Mouse (Mus musculus) hindbrain, embryonic 11.5 days (tissue): ENCODE measurements around the gene Il27. TPM values are rescaled to one million over a fixed set of nuclear protein-coding genes. Genes with fewer than 3 reads are reported as not detected.
A peak's percentile ranks its signal among the peaks of the same experiment; 100 is the strongest.
"Not testable (repeated sequence)": the region's sequence is repeated elsewhere in the genome, so short reads cannot be mapped to it uniquely, and the experiment has no call there.

Source experiments
- ATAC-seq: fragments of 200-750 bp; cut with Nextera tagmentation; 2 replicates; pipeline ENCODE4 v1.8.0; 2017; ENCODE audit warnings: mild to moderate bottlenecking, moderate TSS enrichment, moderate library complexity; ENCODE audit not compliant: low FRiP score
- DNase-seq: peaks from one replicate; pipeline ENCODE4 v3.0.0-alpha.2; 2015; ENCODE audit warnings: low spot score
- H3K27ac ChIP-seq: fragments of 300-500 bp; sonication (generic); 2 replicates; pipeline ENCODE4 v1.5.1; 2014; ENCODE audit warnings: mild to moderate bottlenecking, low read depth, low read length
- H3K27me3 ChIP-seq: fragments of 300-500 bp; sonication (generic); 2 replicates; pipeline ENCODE4 v1.6.1; 2014; ENCODE audit warnings: mild to moderate bottlenecking, low read length, moderate library complexity, mixed read lengths; ENCODE audit not compliant: control insufficient read depth, insufficient read depth
- H3K36me3 ChIP-seq: fragments of 300-500 bp; sonication (generic); 2 replicates; pipeline ENCODE4 v1.6.1; 2014; ENCODE audit warnings: mild to moderate bottlenecking, low read length, moderate library complexity, mixed read lengths; ENCODE audit not compliant: control insufficient read depth, insufficient read depth
- H3K4me1 ChIP-seq: fragments of 300-500 bp; sonication (generic); replicated peaks from 2 replicates; pipeline ENCODE4 v1.6.1; 2014; ENCODE audit warnings: low read length, mixed read lengths; ENCODE audit not compliant: control insufficient read depth, insufficient read depth
- H3K4me2 ChIP-seq: fragments of 300-500 bp; sonication (generic); replicated peaks from 2 replicates; pipeline ENCODE4 v1.6.1; 2014; ENCODE audit warnings: mild to moderate bottlenecking, low read depth, low read length
- H3K4me3 ChIP-seq: fragments of 300-500 bp; sonication (generic); 2 replicates; pipeline ENCODE4 v1.5.1; 2014; ENCODE audit warnings: low read depth, low read length
- H3K9ac ChIP-seq: fragments of 300-500 bp; sonication (generic); 2 replicates; pipeline ENCODE4 v1.6.1; 2014; ENCODE audit warnings: low read depth, low read length
- H3K9me3 ChIP-seq: fragments of 300-500 bp; sonication (generic); 2 replicates; pipeline ENCODE4 v1.6.1; 2016; ENCODE audit warnings: low read length; ENCODE audit not compliant: control insufficient read depth
- WGBS: fragments of 180-500 bp; shearing (Covaris S2); extraction: QIAGEN DNeasy Blood & Tissue Kit; methylation state at CpG from one replicate; pipeline ENCODE4 v1.1.7; 2014; 5-methylcytosine and 5-hydroxymethylcytosine counted together
- polyA plus RNA-seq: library from polyadenylated mRNA; unstranded; fragments of >200 nt; fragmentation: Nextera tagmentation; extraction: Ambion mirVana; gene quantifications from 2 replicates; pipeline ENCODE4 v1.2.1, GENCODE M21; 2014

Gene Il27
- polyA plus RNA-seq, result not detected in 2 replicates

DNA sequence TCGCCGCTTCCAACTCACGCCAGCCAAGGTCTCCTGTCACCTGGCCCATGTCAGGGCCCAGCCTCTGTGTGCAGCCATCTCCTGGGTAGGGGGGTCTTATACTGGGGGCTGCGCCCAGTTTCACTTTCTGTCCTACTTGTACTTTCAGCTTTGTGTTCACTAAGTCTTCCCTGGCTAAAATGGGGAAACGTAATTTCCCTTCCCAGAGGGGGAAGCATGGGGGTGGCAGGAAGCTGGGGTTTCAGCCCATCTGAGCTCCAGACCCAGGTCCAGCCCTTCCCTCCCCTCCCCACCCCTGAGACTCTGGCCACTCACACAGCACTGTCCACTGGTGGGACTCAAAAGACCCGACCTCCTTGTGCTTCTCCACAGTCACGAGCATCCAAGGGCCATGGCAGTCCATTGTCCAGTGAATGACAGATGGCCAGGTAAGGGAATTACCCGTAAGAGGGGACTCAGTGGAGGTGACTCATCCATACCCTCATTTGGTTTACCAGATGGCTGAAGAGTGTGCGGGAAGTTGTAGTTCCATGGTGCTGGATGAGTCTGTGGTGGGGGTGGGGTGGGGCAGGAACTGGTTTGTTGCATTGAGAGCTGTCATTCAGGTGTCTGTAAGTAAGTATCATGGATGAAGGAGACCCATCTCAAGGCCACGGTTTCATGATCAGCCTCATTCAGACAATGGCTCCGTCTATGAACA, at the start of gene Il27:
Il27 (minus strand) TSS at position 80 of the 700 bp plus-strand sequence.
- H3K9ac ChIP-seq, result no peak within 1 kb of the TSS
- DNase-seq (no peak), ATAC-seq (no peak)
- no peaks in the 10 kb centered on the region for H3K27me3 ChIP-seq
- no peaks in the 10 kb centered on the region for H3K9me3 ChIP-seq
- 86% methylated on average over 11 of the region's 11 CpGs for WGBS
- H3K4me2 ChIP-seq, result no peak within 1 kb of the TSS
- H3K4me3 ChIP-seq, result no peak within 1 kb of the TSS
- no peaks in the 10 kb centered on the region for H3K4me1 ChIP-seq
- H3K36me3 ChIP-seq, result no peaks in the 10 kb centered on the region
- H3K27ac ChIP-seq, result no peak within 1 kb of the TSS

DNA sequence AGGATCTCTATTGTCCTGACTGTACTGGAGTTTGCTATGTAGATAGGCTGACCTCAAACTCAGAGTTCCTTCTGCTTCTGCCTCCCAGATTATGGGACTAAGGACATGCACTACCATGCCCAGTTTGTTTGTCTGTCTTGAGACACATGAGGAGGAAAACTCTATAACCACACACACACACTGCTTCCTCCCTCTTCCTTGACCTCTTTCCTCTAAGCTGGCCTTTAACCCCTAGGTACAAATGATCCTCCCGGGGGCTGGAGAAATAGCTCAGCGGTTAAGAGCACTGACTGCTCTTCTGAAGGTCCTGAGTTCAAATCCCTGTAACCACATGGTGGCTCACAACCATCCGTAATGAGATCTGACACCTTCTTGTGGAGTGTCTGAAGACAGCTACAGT, 49.6 kb upstream of the Il27 start:
- H3K36me3 ChIP-seq, result no peaks in the 10 kb centered on the region
- H3K4me3 ChIP-seq, result no peak overlapping the region
- H3K27ac ChIP-seq, result no peak overlapping the region
- H3K9me3 ChIP-seq, result no peaks in the 10 kb centered on the region
- no peak for ATAC-seq
- H3K4me2 ChIP-seq, result no peak overlapping the region
- no peak overlapping the region for H3K9ac ChIP-seq
- H3K4me1 ChIP-seq, result no peaks in the 10 kb centered on the region
- WGBS, result 78% methylated on average over 3 of the region's 3 CpGs
- no peak for DNase-seq
- H3K27me3 ChIP-seq, result no peaks in the 10 kb centered on the region

- not testable (repeated sequence) for H3K27ac ChIP-seq, H3K4me2 ChIP-seq, H3K9me3 ChIP-seq, H3K4me3 ChIP-seq, H3K27me3 ChIP-seq, H3K36me3 ChIP-seq, H3K4me1 ChIP-seq, H3K9ac ChIP-seq, ATAC-seq
- peak; percentile 50 for DNase-seq
- WGBS, result 64% methylated on average over 2 of the region's 3 CpGs
Observed at GRCm38 (mm10) chr7:126643244-126643617, 48.5 kb upstream of the Il27 start.

GRCm38 (mm10) chr7:126642545-126643243, 48.0 kb upstream of the Il27 start:
- 73% methylated on average over 5 of the region's 5 CpGs for WGBS
- ATAC-seq, result no peak
- Histone ChIP-seq H3K9ac (no peak overlapping the region), H3K4me1 (no peaks in the 10 kb centered on the region), H3K27me3 (no peaks in the 10 kb centered on the region), H3K36me3 (no peaks in the 10 kb centered on the region), H3K27ac (no peak overlapping the region), H3K9me3 (no peaks in the 10 kb centered on the region), H3K4me2 (no peak overlapping the region), H3K4me3 (no peak overlapping the region)
- DNase-seq, result no peak

GRCm38 (mm10) chr7:126636733-126637520, 42.2 kb upstream of the Il27 start:
- H3K9me3 ChIP-seq, result no peaks in the 10 kb centered on the region
- no peaks in the 10 kb centered on the region for H3K36me3 ChIP-seq
- 22% methylated on average over 4 of the region's 4 CpGs for WGBS
- no peaks in the 10 kb centered on the region for H3K27me3 ChIP-seq
- no peaks in the 10 kb centered on the region for H3K4me1 ChIP-seq
- ATAC-seq, result no peak
- peak; percentile 48 for DNase-seq
- H3K27ac ChIP-seq, result no peak overlapping the region
- H3K9ac ChIP-seq, result no peak overlapping the region
- no peak overlapping the region for H3K4me3 ChIP-seq
- no peak overlapping the region for H3K4me2 ChIP-seq

GRCm38 (mm10) chr7:126635375-126635774, 40.6 kb upstream of the Il27 start:
- H3K9me3 ChIP-seq, result no peaks in the 10 kb centered on the region
- H3K27ac ChIP-seq, result no peak overlapping the region
- H3K9ac ChIP-seq, result no peak overlapping the region
- no peak overlapping the region for H3K4me3 ChIP-seq
- no peaks in the 10 kb centered on the region for H3K4me1 ChIP-seq
- no peaks in the 10 kb centered on the region for H3K36me3 ChIP-seq
- no peak for ATAC-seq
- no peak for DNase-seq
- no peaks in the 10 kb centered on the region for H3K27me3 ChIP-seq
- no peak overlapping the region for H3K4me2 ChIP-seq

- 88% methylated on average over 2 of the region's 2 CpGs for WGBS
- Histone ChIP-seq H3K36me3 (no peaks in the 10 kb centered on the region), H3K9ac (no peak overlapping the region), H3K4me3 (no peak overlapping the region), H3K27ac (no peak overlapping the region), H3K27me3 (no peaks in the 10 kb centered on the region), H3K9me3 (no peaks in the 10 kb centered on the region), H3K4me1 (no peaks in the 10 kb centered on the region), H3K4me2 (no peak overlapping the region)
- no peak for ATAC-seq
- DNase-seq, result no peak
Observed at GRCm38 (mm10) chr7:126632478-126632877, 37.7 kb upstream of the Il27 start.

DNA sequence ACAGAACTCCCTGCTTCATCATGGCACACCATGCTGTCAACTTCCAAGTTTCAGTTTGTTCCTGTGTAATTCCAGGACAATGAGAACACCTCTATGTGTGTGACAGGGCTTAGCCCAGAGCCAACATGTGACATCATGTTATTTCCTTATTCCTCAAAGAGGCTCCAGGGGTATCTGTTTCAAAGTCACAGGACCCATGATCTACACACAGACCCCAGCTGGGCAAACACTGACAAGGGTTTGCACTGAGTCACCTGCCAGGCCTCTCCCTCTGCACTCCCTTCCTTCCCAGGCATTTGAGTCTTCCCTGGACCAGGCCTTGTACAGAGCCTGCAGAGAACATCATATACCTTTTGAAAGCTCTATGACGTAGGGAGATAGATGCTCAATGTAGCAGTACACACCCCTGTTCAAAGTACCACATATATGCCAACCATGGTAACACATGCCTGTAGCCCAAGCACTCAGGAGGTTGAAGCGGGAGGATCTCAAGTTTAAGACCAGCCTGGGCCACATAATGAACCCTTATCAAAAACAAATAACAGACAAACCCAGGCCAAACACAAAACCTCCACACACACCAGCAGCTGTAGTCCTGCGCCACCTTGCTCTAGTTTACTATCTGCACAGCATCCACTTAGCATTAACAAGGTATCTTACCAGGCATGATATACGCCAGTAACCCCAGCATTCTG, 36.2 kb upstream of the Il27 start, which contains the start of gene Nupr1:
Nupr1 (minus strand) TSS at position 38 of the 695 bp plus-strand sequence.
- no peak within 1 kb of the TSS for H3K4me3 ChIP-seq
- no peak for ATAC-seq
- no peak for DNase-seq
- H3K36me3 ChIP-seq, result no peaks in the 10 kb centered on the region
- no peaks in the 10 kb centered on the region for H3K27me3 ChIP-seq
- 92% methylated on average over 4 of the region's 4 CpGs for WGBS
- no peak within 1 kb of the TSS for H3K27ac ChIP-seq
- no peaks in the 10 kb centered on the region for H3K9me3 ChIP-seq
- no peaks in the 10 kb centered on the region for H3K4me1 ChIP-seq
- H3K4me2 ChIP-seq, result no peak within 1 kb of the TSS
- no peak within 1 kb of the TSS for H3K9ac ChIP-seq
